18 mouse cellular contexts compared by ENCODE assay signal in genomic region chr17:63242761-63243160, GRCm38 (mm10).
DNase-seq lines count a peak whose midpoint lies in the region; ATAC-seq and TF ChIP-seq lines count a peak whose summit lies in the region.
"Had no signal": no experiment of that assay in that cellular context is flagged by ENCODE, and none has a peak within 500 bp of the region (broad histone marks: within the 10 kb centered on the region; RNA-seq: fewer than 3 reads in every experiment).

No protein-coding gene starts in this region.

- no peak overlapping the region for H3K27ac ChIP-seq in hindbrain, embryonic 14.5 days
- no peak overlapping the region for H3K27ac ChIP-seq in hindbrain, embryonic 13.5 days
- H3K27ac ChIP-seq in lung, embryonic 14.5 days (ENCODE audit: low read depth) = no peak overlapping the region
- no peak overlapping the region for H3K27ac ChIP-seq in neural tube, embryonic 14.5 days (ENCODE audit: low read depth, low read length)
- H3K27ac ChIP-seq: hindbrain, embryonic 15.5 days; layer of hippocampus, adult 2 months had no signal

- no peaks in the 10 kb centered on the region for H3K27me3 ChIP-seq in hindbrain, embryonic 14.5 days (ENCODE audit: control insufficient read depth, insufficient read depth, low read length)
- no peaks in the 10 kb centered on the region for H3K27me3 ChIP-seq in hindbrain, embryonic 13.5 days
- no peaks in the 10 kb centered on the region for H3K27me3 ChIP-seq in lung, embryonic 14.5 days (ENCODE audit: insufficient read depth, low read length)
- no peaks in the 10 kb centered on the region for H3K27me3 ChIP-seq in neural tube, embryonic 14.5 days (ENCODE audit: control insufficient read depth, insufficient read depth, low read length)
- H3K27me3 ChIP-seq: hindbrain, embryonic 15.5 days had no signal

- H3K36me3 ChIP-seq in hindbrain, embryonic 14.5 days (replicated peaks; ENCODE audit: control insufficient read depth, insufficient read depth) = no peaks in the 10 kb centered on the region
- no peaks in the 10 kb centered on the region for H3K36me3 ChIP-seq in hindbrain, embryonic 13.5 days
- H3K36me3 ChIP-seq in lung, embryonic 14.5 days (ENCODE audit: insufficient read depth) = no peaks in the 10 kb centered on the region
- H3K36me3 ChIP-seq in neural tube, embryonic 14.5 days (ENCODE audit: control insufficient read depth, insufficient read depth, low read length) = no peaks in the 10 kb centered on the region
- H3K36me3 ChIP-seq: hindbrain, embryonic 15.5 days had no signal

- no peak for DNase-seq in hindbrain, embryonic 14.5 days (ENCODE audit: low spot score)
- no peak for DNase-seq in lung, embryonic 14.5 days
- no peak for DNase-seq in lung, postnatal 36 days
- no peak for DNase-seq in neural tube, embryonic 10.5 days (ENCODE audit: extremely low spot score, low spot score)
- DNase-seq in gastrocnemius, postnatal 36 days = no peak
- DNase-seq: cerebellum, adult 18-20 months; cerebellum, postnatal 25 days; embryo, embryonic 11 days; gastrocnemius, postnatal 25 days; kidney, adult 18-20 months; kidney, postnatal 14 days; right cerebral cortex, postnatal 25 days; thymus, adult 2 months had no signal

- ATAC-seq in hindbrain, embryonic 14.5 days (ENCODE audit: low FRiP score) = 0 out of 2 replicates have a peak, but pooled peaks have one; percentile 17
- ATAC-seq in hindbrain, embryonic 13.5 days (ENCODE audit: low FRiP score) = no peak
- ATAC-seq in lung, embryonic 14.5 days (ENCODE audit: insufficient read depth) = 0 out of 2 replicates have a peak, but pooled peaks have one; percentile 28
- peak; percentile 31; the same call in 1 of the 2 replicates for ATAC-seq in neural tube, embryonic 14.5 days (ENCODE audit: low read depth)
- ATAC-seq: forebrain, embryonic 16.5 days had no signal

- WGBS in hindbrain, embryonic 14.5 days = 98% methylated on average over 3 of the region's 3 CpGs
- 96% methylated on average over 3 of the region's 3 CpGs for WGBS in hindbrain, embryonic 13.5 days
- WGBS in lung, embryonic 14.5 days = 94% methylated on average over 3 of the region's 3 CpGs
- WGBS in neural tube, embryonic 14.5 days = 100% methylated on average over 3 of the region's 3 CpGs

- intact Hi-C loops in gastrocnemius, postnatal 36 days (cut with DNase I) = no loop called here

- H3K9me3 ChIP-seq in hindbrain, embryonic 14.5 days (ENCODE audit: control insufficient read depth, low read length) = no peaks in the 10 kb centered on the region
- no peaks in the 10 kb centered on the region for H3K9me3 ChIP-seq in hindbrain, embryonic 13.5 days
- no peaks in the 10 kb centered on the region for H3K9me3 ChIP-seq in lung, embryonic 14.5 days (ENCODE audit: low read depth, low read length)
- H3K9me3 ChIP-seq in neural tube, embryonic 14.5 days (ENCODE audit: control insufficient read depth, low read length) = no peaks in the 10 kb centered on the region
- H3K9me3 ChIP-seq: hindbrain, embryonic 15.5 days had no signal

- no peaks in the 10 kb centered on the region for H3K4me1 ChIP-seq in hindbrain, embryonic 14.5 days (replicated peaks; ENCODE audit: control insufficient read depth, insufficient read depth, low read length)
- 0 out of 2 replicates have a peak, but pooled peaks cover 2% of the 10 kb centered on the region for H3K4me1 ChIP-seq in hindbrain, embryonic 13.5 days (replicated peaks)
- H3K4me1 ChIP-seq in lung, embryonic 14.5 days (ENCODE audit: insufficient read depth) = no peaks in the 10 kb centered on the region
- H3K4me1 ChIP-seq in neural tube, embryonic 14.5 days (ENCODE audit: control insufficient read depth, insufficient read depth, low read length) = no peaks in the 10 kb centered on the region
- H3K4me1 ChIP-seq: hindbrain, embryonic 15.5 days had no signal

- TF ChIP-seq CTCF in lung, embryonic 14.5 days (IDR thresholded peaks at IDR 0.05; ENCODE audit: low read depth) = no peak

- no peak overlapping the region for H3K4me3 ChIP-seq in hindbrain, embryonic 14.5 days (replicated peaks; ENCODE audit: low read length)
- no peak overlapping the region for H3K4me3 ChIP-seq in hindbrain, embryonic 13.5 days
- H3K4me3 ChIP-seq in lung, embryonic 14.5 days (ENCODE audit: low read depth, low read length) = no peak overlapping the region
- H3K4me3 ChIP-seq in neural tube, embryonic 14.5 days (ENCODE audit: low read depth, low read length) = no peak overlapping the region
- H3K4me3 ChIP-seq: hindbrain, embryonic 15.5 days; layer of hippocampus, adult 2 months had no signal

- H3K4me2 ChIP-seq in hindbrain, embryonic 14.5 days (replicated peaks) = no peak overlapping the region
- H3K4me2 ChIP-seq in hindbrain, embryonic 13.5 days = no peak overlapping the region
- H3K4me2 ChIP-seq in lung, embryonic 14.5 days = no peak overlapping the region
- H3K4me2 ChIP-seq in neural tube, embryonic 14.5 days (ENCODE audit: low read depth, low read length) = no peak overlapping the region
- H3K4me2 ChIP-seq: hindbrain, embryonic 15.5 days had no signal

- no peak overlapping the region for H3K9ac ChIP-seq in hindbrain, embryonic 14.5 days
- H3K9ac ChIP-seq in hindbrain, embryonic 13.5 days = no peak overlapping the region
- H3K9ac ChIP-seq in lung, embryonic 14.5 days = no peak overlapping the region
- no peak overlapping the region for H3K9ac ChIP-seq in neural tube, embryonic 14.5 days (replicated peaks; ENCODE audit: low read depth, low read length)
- H3K9ac ChIP-seq: hindbrain, embryonic 15.5 days had no signal
